Mouse (Mus musculus) heart, embryonic 14.5 days (tissue): ENCODE data around the gene Hist3h2a. TPM values are rescaled to one million over a fixed set of nuclear protein-coding genes. Genes with fewer than 3 reads are reported as not detected.
"Not testable (repeated sequence)": the region's sequence is repeated elsewhere in the genome, so short reads cannot be mapped to it uniquely, and the experiment has no call there.

ENCODE experiments used
- ATAC-seq: fragments of 200-750 bp; cut with Nextera tagmentation; 2 replicates; pipeline ENCODE4 v1.8.0; 2017; ENCODE audit warnings: low read depth, moderate TSS enrichment; ENCODE audit not compliant: insufficient number of reproducible peaks, insufficient read depth, low FRiP score
- H3K27ac ChIP-seq, 2 experiments: fragments of 200-500 bp in 1 of 2; fragments of 300-500 bp in 1 of 2; sonication (generic) in 1 of 2; replicated peaks in 1 of 2; 2 replicates each; pipeline ENCODE4 v1.5.1; 2012 to 2014; ENCODE audit warnings: low read depth in 2 of 2, low read length in 2 of 2, control low read depth in 1 of 2, mild to moderate bottlenecking in 1 of 2, mixed read lengths in 1 of 2; ENCODE audit not compliant: control insufficient read depth in 1 of 2, insufficient read depth in 1 of 2
- H3K27me3 ChIP-seq: fragments of 300-500 bp; sonication (generic); 2 replicates; pipeline ENCODE4 v1.6.1; 2014; ENCODE audit warnings: mild to moderate bottlenecking, low read length, control low read depth; ENCODE audit not compliant: control insufficient read depth, insufficient read depth
- H3K36me3 ChIP-seq: fragments of 300-500 bp; sonication (generic); 2 replicates; pipeline ENCODE4 v1.6.1; 2014; ENCODE audit warnings: mild to moderate bottlenecking, control low read depth, low read length, mixed read lengths; ENCODE audit not compliant: control insufficient read depth, insufficient read depth
- H3K4me1 ChIP-seq, 2 experiments: fragments of 200-500 bp in 1 of 2; fragments of 300-500 bp in 1 of 2; sonication (generic) in 1 of 2; 2 replicates each; pipeline ENCODE4 v1.6.1; 2012 to 2014; ENCODE audit warnings: low read length in 2 of 2, control low read depth in 1 of 2, mixed read lengths in 1 of 2; ENCODE audit not compliant: control insufficient read depth in 2 of 2, insufficient read depth in 2 of 2
- H3K4me2 ChIP-seq: fragments of 300-500 bp; sonication (generic); 2 replicates; pipeline ENCODE4 v1.6.1; 2014; ENCODE audit warnings: mild to moderate bottlenecking, low read length
- H3K4me3 ChIP-seq, 2 experiments: fragments of 200-500 bp in 1 of 2; fragments of 300-500 bp in 1 of 2; sonication (generic) in 1 of 2; 2 replicates each; pipeline ENCODE4 v1.5.1; 2012 to 2014; ENCODE audit warnings: low read length in 2 of 2, mild to moderate bottlenecking in 2 of 2, control low read depth in 1 of 2, low read depth in 1 of 2, moderate library complexity in 1 of 2; ENCODE audit not compliant: control insufficient read depth in 1 of 2, insufficient read depth in 1 of 2
- H3K9ac ChIP-seq: fragments of 300-500 bp; sonication (generic); 2 replicates; pipeline ENCODE4 v1.6.1; 2014; ENCODE audit warnings: mild to moderate bottlenecking, low read length
- H3K9me3 ChIP-seq: fragments of 300-500 bp; sonication (generic); 2 replicates; pipeline ENCODE4 v1.6.1; 2016; ENCODE audit warnings: low read length, control low read depth; ENCODE audit not compliant: control insufficient read depth
- WGBS: fragments of 180-500 bp; shearing (Covaris S2); extraction: QIAGEN DNeasy Blood & Tissue Kit; methylation state at CpG from one replicate; pipeline ENCODE4 v1.1.7; 2014; 5-methylcytosine and 5-hydroxymethylcytosine counted together
- polyA plus RNA-seq: library from polyadenylated mRNA; unstranded; fragments of >200 nt; fragmentation: Nextera tagmentation; extraction: Ambion mirVana; gene quantifications from 2 replicates; pipeline ENCODE4 v1.2.1, GENCODE M21; 2014

The Hist3h2a gene
- polyA plus RNA-seq, 1 experiment from 2014 or later = 40.8 TPM

GRCm38 (mm10) chr11:58948542-58949479 lies 5.7 kb upstream of the Hist3h2a start, which contains the start of gene Hist3h2ba:
Gene Hist3h2ba, plus strand, starts transcription at chr11:58948920.
- peaks cover 22% of the 10 kb centered on the region for H3K27me3 ChIP-seq
- no peaks in the 10 kb centered on the region for H3K36me3 ChIP-seq
- peak within 1 kb of the TSS; percentile 70 for H3K4me2 ChIP-seq
- no peaks in the 10 kb centered on the region for H3K9me3 ChIP-seq
- H3K9ac ChIP-seq = peak within 1 kb of the TSS; percentile 70
- peak within 1 kb of the TSS; percentile 65 to 71 for H3K27ac ChIP-seq
- peaks cover 7 to 14% of the 10 kb centered on the region in 2 experiments for H3K4me1 ChIP-seq
- WGBS = under 1% methylated on average over 48 of the region's 48 CpGs
- peak; percentile 73 for ATAC-seq
- H3K4me3 ChIP-seq = peak within 1 kb of the TSS; percentile 38 to 51

- Histone ChIP-seq H3K27ac (peak overlapping the region in 1 of 2 experiments; percentile 65; a peak in 2 of 4 replicates), H3K9me3 (no peaks in the 10 kb centered on the region), H3K36me3 (no peaks in the 10 kb centered on the region), H3K4me1 (peaks cover 8 to 15% of the 10 kb centered on the region in 2 experiments), H3K4me3 (peak overlapping the region; percentile 38 to 51), H3K9ac (peak overlapping the region; percentile 70), H3K27me3 (peaks cover 20% of the 10 kb centered on the region), H3K4me2 (peak overlapping the region; percentile 70)
- ATAC-seq = no peak
- 17% methylated on average over 20 of the region's 20 CpGs for WGBS
Measured at GRCm38 (mm10) chr11:58949480-58950431, 4.7 kb upstream of the Hist3h2a start.

- no peak overlapping the region for H3K9ac ChIP-seq
- H3K9me3 ChIP-seq = no peaks in the 10 kb centered on the region
- no peaks in the 10 kb centered on the region for H3K36me3 ChIP-seq
- H3K4me3 ChIP-seq = no peak overlapping the region
- H3K4me2 ChIP-seq = no peak overlapping the region
- no peak overlapping the region for H3K27ac ChIP-seq
- peaks cover 8 to 18% of the 10 kb centered on the region in 2 experiments for H3K4me1 ChIP-seq
- 73% methylated on average over 5 of the region's 5 CpGs for WGBS
- no peak for ATAC-seq
- H3K27me3 ChIP-seq = peaks cover 13% of the 10 kb centered on the region; the same call in 1 of the 2 replicates
Measured at GRCm38 (mm10) chr11:58951210-58951609, 3.3 kb upstream of the Hist3h2a start.

- Histone ChIP-seq H3K36me3 (peaks cover 21% of the 10 kb centered on the region), H3K4me3 (peak overlapping the region; percentile 55 to 57), H3K9me3 (no peaks in the 10 kb centered on the region), H3K9ac (peak overlapping the region; percentile 83), H3K4me1 (peaks cover 9 to 29% of the 10 kb centered on the region in 2 experiments), H3K27me3 (peaks cover 7% of the 10 kb centered on the region; the same call in 1 of the 2 replicates), H3K27ac (peak overlapping the region; percentile 76 to 96), H3K4me2 (peak overlapping the region; percentile 95)
- WGBS = 1% methylated on average over 33 of the region's 33 CpGs
- ATAC-seq = peak; percentile 33
Measured at GRCm38 (mm10) chr11:58953351-58954169, 925 bp upstream of the Hist3h2a start.

- not testable (repeated sequence) for H3K9me3 ChIP-seq, H3K27me3 ChIP-seq, ATAC-seq
- H3K4me3 ChIP-seq = peak overlapping the region; percentile 55 to 57
- peaks cover 9 to 30% of the 10 kb centered on the region in 2 experiments for H3K4me1 ChIP-seq
- peak overlapping the region; percentile 95 for H3K4me2 ChIP-seq
- under 1% methylated on average over 17 of the region's 17 CpGs for whole genome bisulfite sequencing
- peak overlapping the region; percentile 83 for H3K9ac ChIP-seq
- H3K36me3 ChIP-seq = peaks cover 22% of the 10 kb centered on the region
- peak overlapping the region; percentile 76 to 96 for H3K27ac ChIP-seq
Measured at GRCm38 (mm10) chr11:58954170-58954419, 390 bp upstream of the Hist3h2a start.

- Histone ChIP-seq H3K27me3 (0 out of 2 replicates have a peak, but pooled peaks cover 4% of the 10 kb centered on the region), H3K4me2 (peak overlapping the region; percentile 95), H3K9ac (peak overlapping the region; percentile 83), H3K36me3 (peaks cover 22% of the 10 kb centered on the region), H3K4me3 (peak overlapping the region; percentile 57 to 63), H3K27ac (peak overlapping the region; percentile 96 to 98), H3K9me3 (no peaks in the 10 kb centered on the region), H3K4me1 (peaks cover 9 to 38% of the 10 kb centered on the region in 2 experiments)
- ATAC-seq = no peak; the same call in 1 of the 2 replicates
- under 1% methylated on average over 20 of the region's 20 CpGs for WGBS
Measured at GRCm38 (mm10) chr11:58955143-58955867, 820 bp downstream of the Hist3h2a start.
